18 mouse cellular contexts compared by ENCODE assay signal in the genomic region with DNA sequence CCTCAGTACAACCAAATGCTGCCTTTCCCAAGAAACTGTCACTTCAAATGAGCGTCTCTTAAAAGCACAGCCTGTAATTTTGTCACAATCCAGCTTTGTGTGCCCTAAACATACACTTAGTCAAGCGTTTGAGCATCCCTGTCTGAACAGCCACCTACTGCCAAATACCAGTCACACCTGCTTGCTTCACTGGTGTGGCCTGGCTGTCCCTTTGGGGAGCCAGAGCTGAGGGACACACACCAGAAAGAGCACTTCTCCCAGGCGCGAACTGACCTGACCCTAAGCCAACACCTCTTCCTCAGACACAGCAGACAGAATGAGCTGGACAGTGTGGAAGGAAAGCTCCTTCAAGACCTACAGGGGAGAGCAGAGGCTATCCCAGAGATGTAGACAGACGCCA. TPM values are rescaled to one million over a fixed set of nuclear protein-coding genes. Genes with fewer than 3 reads are reported as not detected.
DNase-seq lines count a peak whose midpoint lies in the region; ATAC-seq and TF ChIP-seq lines count a peak whose summit lies in the region.
"Had no signal": no experiment of that assay in that cellular context is flagged by ENCODE, and none has a peak within 500 bp of the region (broad histone marks: within the 10 kb centered on the region; RNA-seq: fewer than 3 reads in every experiment).

No protein-coding gene starts in this region.

- H3K27me3 ChIP-seq in liver, postnatal 0 days (ENCODE audit: insufficient read depth, low read length) = no peaks in the 10 kb centered on the region
- H3K27me3 ChIP-seq: embryonic facial prominence, embryonic 13.5 days; midbrain, embryonic 12.5 days; neural tube, embryonic 12.5 days had no signal

- WGBS in liver, postnatal 0 days (ENCODE audit: insufficient replicate concordance) = 82% methylated on average over 5 of the region's 5 CpGs

- H3K36me3 ChIP-seq in liver, postnatal 0 days (replicated peaks; ENCODE audit: insufficient read depth, low read length) = peaks cover 3% of the 10 kb centered on the region; the same call in 1 of the 2 replicates
- H3K36me3 ChIP-seq: limb, embryonic 10.5 days; midbrain, embryonic 12.5 days; neural tube, embryonic 12.5 days had no signal

- H3K9me3 ChIP-seq in liver, postnatal 0 days (ENCODE audit: low read length) = no peaks in the 10 kb centered on the region
- H3K9me3 ChIP-seq: embryonic facial prominence, embryonic 13.5 days; G1E; limb, embryonic 10.5 days; midbrain, embryonic 12.5 days; neural tube, embryonic 12.5 days had no signal

- H3K27ac ChIP-seq in layer of hippocampus, adult 2 months = 0 out of 2 replicates have a peak overlapping the region, but pooled peaks have one; percentile 23
- peak overlapping the region; percentile 60 for H3K27ac ChIP-seq in liver, postnatal 0 days (ENCODE audit: low read depth)
- H3K27ac ChIP-seq: embryonic facial prominence, embryonic 13.5 days; left cerebral cortex, adult 2 months; midbrain, embryonic 12.5 days; neural tube, embryonic 12.5 days had no signal

- peaks cover 25% of the 10 kb centered on the region for H3K4me1 ChIP-seq in liver, postnatal 0 days (ENCODE audit: insufficient read depth)
- H3K4me1 ChIP-seq: embryonic facial prominence, embryonic 13.5 days had no signal

- no peak overlapping the region for H3K9ac ChIP-seq in liver, postnatal 0 days (replicated peaks)
- H3K9ac ChIP-seq: embryonic facial prominence, embryonic 13.5 days; midbrain, embryonic 12.5 days had no signal

- DNase-seq in cerebellum, postnatal 10 days = peak; percentile 40 to 57
- no peak for DNase-seq in cerebellum, adult 8-10 months
- no peak for DNase-seq in layer of hippocampus, adult 2 months (ENCODE audit: low spot score in 2 of 2)
- DNase-seq in layer of hippocampus, postnatal 14 days (ENCODE audit: low spot score in 2 of 2) = no peak
- peak; percentile 44 for DNase-seq in MN1 (ENCODE audit: low spot score)
- no peak for DNase-seq in liver, postnatal 0 days
- DNase-seq in urinary bladder, postnatal 4 days (ENCODE audit: low spot score in 2 of 2) = no peak
- DNase-seq in frontal cortex, adult 2 months (ENCODE audit: extremely low spot score in 1 of 2, low spot score in 1 of 2) = no peak
- DNase-seq: heart, postnatal 10 days; right cerebral cortex, postnatal 14 days; thymus, adult 2 months had no signal

- no peak overlapping the region for H3K4me3 ChIP-seq in layer of hippocampus, adult 2 months
- no peak overlapping the region for H3K4me3 ChIP-seq in liver, postnatal 0 days (ENCODE audit: low read depth, low read length)
- H3K4me3 ChIP-seq: embryonic facial prominence, embryonic 13.5 days; left cerebral cortex, adult 2 months; limb, embryonic 10.5 days; midbrain, embryonic 12.5 days; neural tube, embryonic 12.5 days had no signal

- H3K4me2 ChIP-seq in liver, postnatal 0 days (ENCODE audit: low read depth, low read length) = no peak overlapping the region
- H3K4me2 ChIP-seq: embryonic facial prominence, embryonic 13.5 days; heart, embryonic 11.5 days; midbrain, embryonic 12.5 days; neural tube, embryonic 12.5 days had no signal

- ATAC-seq in liver, postnatal 0 days = no peak

- TF ChIP-seq EP300 in liver, postnatal 0 days (IDR thresholded peaks at IDR 0.05; ENCODE audit: low read depth) = no peak

- TF ChIP-seq CTCF in layer of hippocampus, adult 2 months (conservative IDR thresholded peaks at IDR 0.05) = no peak
- no peak for TF ChIP-seq CTCF in liver, postnatal 0 days (IDR thresholded peaks at IDR 0.05; ENCODE audit: low read depth)

RNA-seq across cellular contexts. Expression of gene Jade2, which starts 24.5 kb away (rescaled TPM):
- total RNA-seq in layer of hippocampus, adult 2 months (2021) = 10 to 100 TPM; 39.2 to 42.1 TPM
- 10 to 100 TPM; 14.5 to 15.0 TPM for total RNA-seq in layer of hippocampus, postnatal 14 days (2021)
- 0.86 and 1.0 TPM in 2 replicates for polyA plus RNA-seq in liver, postnatal 0 days (2015; fragmentation: Nextera tagmentation; extraction: Ambion mirVana)
- polyA plus RNA-seq in frontal cortex, adult 2 months (2012; rRNA removed) = 18.3 and 20.0 TPM in 2 replicates

Comparison
In these comparisons a context has a peak if more than half of its experiments do, and no peak if none do; other contexts are left out.
1. DNase-seq: peak in cerebellum, postnatal 10 days (2 of 2) and MN1 (single experiment); none in cerebellum, adult 8-10 months (single experiment), layer of hippocampus, adult 2 months (0 of 2), layer of hippocampus, postnatal 14 days (0 of 2), liver, postnatal 0 days (single experiment), urinary bladder, postnatal 4 days (0 of 2) and frontal cortex, adult 2 months (0 of 2).